Mouse (Mus musculus) MEL (cell line): ENCODE data around the gene Cyp2d22. TPM values are rescaled to one million over a fixed set of nuclear protein-coding genes. Genes with fewer than 3 reads are reported as not detected.

Experiments
- DNase-seq: peaks from one replicate; pipeline ENCODE4 v3.0.0; 2011; ENCODE audit warnings: low read depth, low spot score
- H3K27ac ChIP-seq: 2 replicates; pipeline ENCODE4 v1.5.1; 2012; ENCODE audit warnings: low read depth, mild to moderate bottlenecking, control low read depth, low read length, moderate library complexity; ENCODE audit not compliant: control insufficient read depth
- H3K27me3 ChIP-seq, 2 experiments: fragments of 150-350 bp in 1 of 2; sonication (generic) in 1 of 2; 2 replicates each; pipeline ENCODE4 v1.6.1; 2012; ENCODE audit warnings: low read length in 2 of 2, mild to moderate bottlenecking in 2 of 2, improper control_type of control experiment in 1 of 2, moderate library complexity in 1 of 2; ENCODE audit not compliant: insufficient read depth in 2 of 2, control insufficient read depth in 1 of 2
- H3K36me3 ChIP-seq, 2 experiments: 2 replicates each; pipeline ENCODE4 v1.6.1; 2012 to 2014; ENCODE audit warnings: low read length in 2 of 2, improper control_type of control experiment in 1 of 2, inconsistent platforms in 1 of 2, mild to moderate bottlenecking in 1 of 2; ENCODE audit not compliant: insufficient read depth in 2 of 2, control insufficient read depth in 1 of 2
- H3K4me1 ChIP-seq, 2 experiments: fragments of 150-350 bp in 1 of 2; sonication (generic) in 1 of 2; 2 replicates each; pipeline ENCODE4 v1.6.1; 2012; ENCODE audit warnings: low read length in 2 of 2, improper control_type of control experiment in 1 of 2, mild to moderate bottlenecking in 1 of 2; ENCODE audit not compliant: insufficient read depth in 2 of 2, control insufficient read depth in 1 of 2
- H3K4me3 ChIP-seq, 2 experiments: fragments of 150-350 bp in 1 of 2; sonication (generic) in 1 of 2; 2 replicates each; pipeline ENCODE4 v1.5.1; 2012; ENCODE audit warnings: low read depth in 2 of 2, low read length in 2 of 2, mild to moderate bottlenecking in 2 of 2, moderate library complexity in 2 of 2, control low read depth in 1 of 2, improper control_type of control experiment in 1 of 2; ENCODE audit not compliant: control insufficient read depth in 1 of 2, insufficient read depth in 1 of 2
- H3K79me2 ChIP-seq: 2 replicates; pipeline ENCODE4 v1.6.1; 2012; ENCODE audit warnings: mild to moderate bottlenecking, low read length, moderate library complexity; ENCODE audit not compliant: control insufficient read depth, poor library complexity, insufficient read depth
- H3K9ac ChIP-seq: 2 replicates; pipeline ENCODE4 v1.6.1; 2012; ENCODE audit warnings: low read depth, mild to moderate bottlenecking, control low read depth, low read length, moderate library complexity; ENCODE audit not compliant: control insufficient read depth, poor library complexity, severe bottlenecking
- H3K9me3 ChIP-seq: fragments of 150-350 bp; sonication (generic); replicated peaks from 2 replicates; pipeline ENCODE4 v1.6.1; 2012; ENCODE audit warnings: mild to moderate bottlenecking, low read length, improper control_type of control experiment, moderate library complexity; ENCODE audit not compliant: insufficient read depth
- CHD1 ChIP-seq: IDR thresholded peaks from 2 replicates; pipeline ENCODE4 v1.6.1; 2012; ENCODE audit warnings: low read depth, mild to moderate bottlenecking, inconsistent platforms, low read length, improper control_type of control experiment
- CTCF ChIP-seq, 3 experiments: IDR thresholded peaks in 2 of 3; conservative IDR thresholded peaks in 1 of 3; 2 replicates each; pipeline ENCODE4 v1.5.1; 2011 to 2012; ENCODE audit warnings: low read length in 3 of 3, low read depth in 2 of 3, mild to moderate bottlenecking in 2 of 3, improper control_type of control experiment in 1 of 3, inconsistent platforms in 1 of 3, mixed read lengths in 1 of 3, moderate library complexity in 1 of 3; ENCODE audit not compliant: control insufficient read depth in 1 of 3, insufficient read depth in 1 of 3, poor library complexity in 1 of 3, severe bottlenecking in 1 of 3
- E2F4 ChIP-seq: IDR thresholded peaks from 2 replicates; pipeline ENCODE4 v1.6.1; 2011; ENCODE audit warnings: low read depth, low read length, improper control_type of control experiment, borderline replicate concordance
- EP300 ChIP-seq, 2 experiments: IDR thresholded peaks; 2 replicates each; pipeline ENCODE4 v1.6.1; 2011; ENCODE audit warnings: improper control_type of control experiment in 2 of 2, low read length in 2 of 2, low read depth in 1 of 2, mild to moderate bottlenecking in 1 of 2
- GATA1 ChIP-seq: IDR thresholded peaks from 2 replicates; pipeline ENCODE4 v1.6.1; 2011; ENCODE audit warnings: low read depth, low read length, improper control_type of control experiment
- HCFC1 ChIP-seq: IDR thresholded peaks from 2 replicates; pipeline ENCODE4 v1.6.1; 2012; ENCODE audit warnings: low read depth, mild to moderate bottlenecking, inconsistent platforms, low read length, improper control_type of control experiment, moderate library complexity
- KAT2A ChIP-seq: conservative IDR thresholded peaks from 2 replicates; pipeline ENCODE4 v1.6.1; 2012; ENCODE audit warnings: low read depth, low read length, improper control_type of control experiment, inconsistent platforms
- MXI1 ChIP-seq: IDR thresholded peaks from 2 replicates; pipeline ENCODE4 v1.6.1; 2011; ENCODE audit warnings: mild to moderate bottlenecking, low read depth, low read length, improper control_type of control experiment
- MYC ChIP-seq: IDR thresholded peaks from 2 replicates; pipeline ENCODE4 v1.6.1; 2011; ENCODE audit warnings: low read depth, mild to moderate bottlenecking, low read length, improper control_type of control experiment, moderate library complexity
- NELFE ChIP-seq: IDR thresholded peaks from 2 replicates; pipeline ENCODE4 v1.6.1; 2011; ENCODE audit warnings: low read depth, low read length, improper control_type of control experiment
- POLR2A ChIP-seq, 2 experiments: IDR thresholded peaks; 2 replicates each; pipeline ENCODE4 v1.6.1; 2011 to 2012; ENCODE audit warnings: low read length in 2 of 2, mild to moderate bottlenecking in 2 of 2, control low read depth in 1 of 2, improper control_type of control experiment in 1 of 2, low read depth in 1 of 2, moderate library complexity in 1 of 2; ENCODE audit not compliant: control insufficient read depth in 1 of 2, insufficient read depth in 1 of 2, poor library complexity in 1 of 2
- POLR2AphosphoS2 ChIP-seq: IDR thresholded peaks from 2 replicates; pipeline ENCODE4 v1.6.1; 2011; ENCODE audit warnings: low read length, improper control_type of control experiment
- RAD21 ChIP-seq: IDR thresholded peaks from 2 replicates; pipeline ENCODE4 v1.6.1; 2011; ENCODE audit warnings: mild to moderate bottlenecking, low read depth, low read length, improper control_type of control experiment
- SMC3 ChIP-seq: IDR thresholded peaks from 2 replicates; pipeline ENCODE4 v1.6.1; 2011; ENCODE audit warnings: low read depth, low read length, improper control_type of control experiment
- TBP ChIP-seq: IDR thresholded peaks from 2 replicates; pipeline ENCODE4 v1.8.0; 2011; ENCODE audit warnings: low read depth, low read length, improper control_type of control experiment
- TCF12 ChIP-seq: IDR thresholded peaks from 2 replicates; pipeline ENCODE4 v1.6.1; 2014; ENCODE audit warnings: low read depth, mild to moderate bottlenecking, inconsistent platforms, low read length, improper control_type of control experiment, moderate library complexity
- UBTF ChIP-seq: IDR thresholded peaks from 2 replicates; pipeline ENCODE4 v1.6.1; 2012; ENCODE audit warnings: low read depth, mild to moderate bottlenecking, inconsistent platforms, low read length, improper control_type of control experiment, moderate library complexity, borderline replicate concordance; ENCODE audit not compliant: insufficient read depth
- USF1 ChIP-seq: IDR thresholded peaks from 2 replicates; pipeline ENCODE4 v1.6.1; 2014; ENCODE audit warnings: low read depth, mild to moderate bottlenecking, inconsistent platforms, low read length, improper control_type of control experiment, moderate library complexity
- USF2 ChIP-seq, 2 experiments: IDR thresholded peaks; 2 replicates each; pipeline ENCODE4 v1.6.1; 2011 to 2012; ENCODE audit warnings: improper control_type of control experiment in 2 of 2, low read length in 2 of 2, borderline replicate concordance in 1 of 2, inconsistent platforms in 1 of 2, low read depth in 1 of 2, mild to moderate bottlenecking in 1 of 2; ENCODE audit not compliant: insufficient read depth in 1 of 2
- ZC3H11A ChIP-seq: IDR thresholded peaks from 2 replicates; pipeline ENCODE4 v1.6.1; 2012; ENCODE audit warnings: low read depth, mild to moderate bottlenecking, inconsistent platforms, low read length, improper control_type of control experiment
- ZMIZ1 ChIP-seq: IDR thresholded peaks from 2 replicates; pipeline ENCODE4 v1.6.1; 2012; ENCODE audit warnings: low read depth, mild to moderate bottlenecking, inconsistent platforms, low read length, improper control_type of control experiment, moderate library complexity
- polyA plus RNA-seq, 2 experiments: library from polyadenylated mRNA; stranded (reverse) in 1 of 2; unstranded in 1 of 2; fragments of >175 nt in 1 of 2; fragments of >200 nt in 1 of 2; gene quantifications; 2 replicates each; pipeline versions ENCODE4 v1.2.1 to v1.2.4; 2012; ENCODE audit warnings: low replicate concordance in 2 of 2, low read depth in 1 of 2; ENCODE audit not compliant: insufficient read length in 2 of 2, insufficient read depth in 1 of 2, missing spikeins in 1 of 2
- total RNA-seq: library from RNA; depleted of rRNA; stranded (reverse); fragments of 300-350 nt; gene quantifications from 2 replicates; pipeline ENCODE4 v1.2.3, GENCODE M21; 2012

Cyp2d22 gene
- total and polyA plus RNA-seq, 3 experiments = 0.10 TPM; not detected in 2

GRCm38 (mm10) chr15:82416797-82417789 is 37.0 kb upstream of the Cyp2d22 start:
- no peaks in the 10 kb centered on the region for H3K9me3 ChIP-seq
- H3K79me2 ChIP-seq = no peaks in the 10 kb centered on the region
- TF ChIP-seq SMC3 (peak; percentile 73), CTCF (IDR thresholded peaks at IDR 0.05 in 2 of 3, conservative IDR thresholded peaks at IDR 0.05 in 1 of 3; ENCODE audit: control insufficient read depth in 1 of 3, insufficient read depth in 1 of 3, low read depth in 2 of 3, low read length in 3 of 3, poor library complexity in 1 of 3, severe bottlenecking in 1 of 3) (peak; percentile 25 to 70 (median 63); a peak in 4 of 6 replicates), HCFC1 (no peak), NELFE (no peak), ZC3H11A (peak; percentile 61), E2F4 (no peak), MXI1 (no peak), POLR2A (IDR thresholded peaks at IDR 0.05; ENCODE audit: control insufficient read depth in 1 of 2, insufficient read depth in 1 of 2, low read depth in 1 of 2, low read length in 2 of 2, poor library complexity in 1 of 2) (no peak), TBP (no peak), USF2 (IDR thresholded peaks at IDR 0.05; ENCODE audit: borderline replicate concordance in 1 of 2, insufficient read depth in 1 of 2, low read depth in 1 of 2, low read length in 2 of 2) (no peak), MYC (no peak), TCF12 (no peak), EP300 (IDR thresholded peaks at IDR 0.05; ENCODE audit: low read depth in 1 of 2, low read length in 2 of 2) (no peak), GATA1 (no peak), CHD1 (no peak), RAD21 (peak; percentile 65)
- DNase-seq = peak; percentile 35
- no peak overlapping the region for H3K4me3 ChIP-seq
- H3K27me3 ChIP-seq = peaks cover 0 to 1% of the 10 kb centered on the region in 2 experiments; a peak in 2 of 4 replicates
- no peaks in the 10 kb centered on the region for H3K4me1 ChIP-seq
- no peaks in the 10 kb centered on the region for H3K36me3 ChIP-seq
- H3K27ac ChIP-seq = no peak overlapping the region
- H3K9ac ChIP-seq = no peak overlapping the region

- Histone ChIP-seq H3K4me1 (no peaks in the 10 kb centered on the region), H3K27me3 (peaks cover 0 to 5% of the 10 kb centered on the region in 2 experiments; a peak in 2 of 4 replicates), H3K9me3 (no peaks in the 10 kb centered on the region), H3K9ac (no peak overlapping the region), H3K36me3 (no peaks in the 10 kb centered on the region), H3K4me3 (no peak overlapping the region), H3K79me2 (no peaks in the 10 kb centered on the region), H3K27ac (no peak overlapping the region)
- DNase-seq = no peak
- TF ChIP-seq GATA1 = no peak
- no peak for TF ChIP-seq UBTF
- no peak for TF ChIP-seq POLR2AphosphoS2
- no peak for TF ChIP-seq KAT2A
- TF ChIP-seq SMC3 = no peak
- no peak for TF ChIP-seq USF1
- TF ChIP-seq CHD1 = no peak
- TF ChIP-seq ZMIZ1 = no peak
- no peak for TF ChIP-seq ZC3H11A
These were observed 27.5 kb upstream of the Cyp2d22 start for GRCm38 (mm10) chr15:82407536-82407935.
